Mouse (Mus musculus) megakaryocyte, embryonic 14.5 days (primary cell): ENCODE results near the gene Flvcr2. TPM values are rescaled to one million over a fixed set of nuclear protein-coding genes. Genes with fewer than 3 reads are reported as not detected.

Experiments used
- H3K27me3 ChIP-seq: replicated peaks from 2 replicates; pipeline ENCODE3; 2012; ENCODE audit warnings: inconsistent platforms
- H3K36me3 ChIP-seq: replicated peaks from 2 replicates; pipeline ENCODE3; 2012; ENCODE audit warnings: low read length, inconsistent platforms, mixed read lengths
- H3K4me1 ChIP-seq: 2 replicates; pipeline ENCODE4 v1.6.1; 2012; ENCODE audit warnings: inconsistent platforms
- H3K4me3 ChIP-seq: replicated peaks from 2 replicates; pipeline ENCODE3; 2012; ENCODE audit warnings: moderate library complexity, mild to moderate bottlenecking, inconsistent platforms
- H3K9me3 ChIP-seq: 2 replicates; pipeline ENCODE4 v1.6.1; 2012; ENCODE audit warnings: inconsistent platforms
- FLI1 ChIP-seq: IDR thresholded peaks from 2 replicates; pipeline ENCODE4 v1.6.1; 2012; ENCODE audit warnings: low read length, inconsistent platforms, mixed read lengths
- GATA1 ChIP-seq: IDR thresholded peaks from 3 replicates; pipeline ENCODE4 v1.6.1; 2012; ENCODE audit warnings: mixed read lengths, low read length, inconsistent platforms, borderline replicate concordance
- polyA plus RNA-seq: library from polyadenylated mRNA; stranded (reverse); fragments of >175 nt; gene quantifications from 2 replicates; pipeline ENCODE4 v1.2.3, GENCODE M21; 2012; ENCODE audit warnings: low replicate concordance; ENCODE audit not compliant: insufficient read depth

Gene Flvcr2
- polyA plus RNA-seq, 1 experiment, result not detected

DNA sequence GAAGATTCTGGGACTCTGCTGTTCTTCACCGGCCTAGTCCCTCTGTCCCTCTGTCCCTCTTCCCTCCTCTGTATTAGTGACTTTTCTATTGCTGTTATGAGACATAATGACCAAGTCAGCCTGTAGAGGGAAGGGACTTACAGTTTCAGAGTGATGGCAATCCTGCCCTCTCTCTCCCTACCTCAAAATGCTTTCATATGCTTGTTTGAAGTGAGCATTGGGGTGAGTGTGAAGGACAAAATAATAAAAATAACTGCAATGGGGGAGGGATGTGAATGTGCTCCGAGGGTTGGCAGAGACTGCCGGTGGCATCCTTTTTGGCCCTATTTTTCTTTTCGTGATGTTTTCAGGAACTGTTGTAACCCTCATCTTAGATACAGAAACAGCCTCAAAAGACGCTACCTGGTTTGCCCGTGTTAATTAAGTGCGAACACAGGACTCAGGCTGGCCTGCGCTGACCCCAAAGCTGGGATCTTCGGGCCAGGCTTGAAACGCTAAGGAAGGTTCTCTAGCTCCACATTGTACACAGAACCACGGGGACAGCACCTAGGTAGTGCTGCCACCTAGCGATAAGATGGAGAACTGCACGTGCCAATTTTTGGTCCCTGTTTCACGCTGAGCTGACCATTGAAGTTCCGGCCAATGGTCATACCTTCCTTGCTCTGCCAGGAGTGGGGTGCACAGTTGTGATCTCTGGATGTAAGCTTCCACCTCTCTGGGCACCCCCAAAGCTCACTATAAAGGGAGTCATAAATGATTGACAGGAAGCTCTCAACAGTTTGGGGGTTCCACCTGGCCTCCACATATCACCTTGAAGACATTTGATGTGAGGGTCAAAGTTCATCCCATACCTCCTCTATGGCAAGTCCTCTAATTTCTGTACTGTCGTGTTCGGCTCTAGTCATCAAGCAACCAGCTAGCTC, 17.1 kb upstream of the Flvcr2 start:
- Histone ChIP-seq H3K4me3 (peak overlapping the region; percentile 34), H3K4me1 (peaks cover 13% of the 10 kb centered on the region)
- TF ChIP-seq GATA1 (no peak), FLI1 (no peak)

DNA sequence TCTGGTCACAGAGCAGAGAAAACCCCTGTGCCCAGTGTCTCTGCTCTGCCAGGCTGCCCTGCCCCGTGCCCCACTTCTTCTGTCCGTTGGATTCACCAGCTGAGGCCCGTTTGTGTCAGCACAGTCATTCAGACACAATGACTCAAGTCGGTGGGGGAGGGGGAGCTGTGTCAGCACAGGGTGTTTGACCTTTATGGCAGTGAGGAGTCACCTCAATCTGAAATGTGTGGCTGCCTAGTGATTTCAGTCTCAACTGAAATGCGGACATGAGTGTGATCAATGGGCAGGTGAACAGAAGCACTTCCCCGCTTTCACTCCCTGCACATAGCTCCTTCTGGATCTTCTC, 16.4 kb upstream of the Flvcr2 start:
- Histone ChIP-seq H3K4me3 (no peak overlapping the region), H3K9me3 (0 out of 2 replicates have a peak, but pooled peaks cover 5% of the 10 kb centered on the region), H3K36me3 (no peaks in the 10 kb centered on the region), H3K4me1 (peaks cover 13% of the 10 kb centered on the region), H3K27me3 (peaks cover 23% of the 10 kb centered on the region)
- no peak for TF ChIP-seq FLI1
- TF ChIP-seq GATA1, result no peak

More for the DNA sequence above, 17.1 kb upstream of the Flvcr2 start:
- Histone ChIP-seq H3K36me3 (no peaks in the 10 kb centered on the region), H3K9me3 (0 out of 2 replicates have a peak, but pooled peaks cover 5% of the 10 kb centered on the region), H3K27me3 (peaks cover 22% of the 10 kb centered on the region)

DNA sequence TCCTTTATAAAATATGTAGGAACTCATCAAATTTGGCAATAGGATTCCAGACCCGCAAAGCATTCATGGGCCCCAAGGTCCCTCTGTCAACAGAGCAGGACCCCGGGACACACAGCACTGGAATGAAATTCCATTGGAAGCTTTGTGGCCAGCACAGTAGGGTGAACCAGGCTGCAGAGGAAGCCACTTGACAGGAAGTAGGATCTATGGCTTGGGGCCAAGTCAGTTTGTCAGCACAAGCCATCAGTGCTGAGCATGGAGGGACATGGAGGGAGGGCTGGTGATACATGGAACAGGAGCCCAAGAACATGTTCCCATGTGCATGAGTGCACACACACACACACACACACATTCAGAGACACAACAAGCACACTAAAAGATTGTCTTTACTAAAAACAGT, 10.1 kb upstream of the Flvcr2 start:
- peaks cover 4% of the 10 kb centered on the region for H3K4me1 ChIP-seq
- H3K36me3 ChIP-seq, result no peaks in the 10 kb centered on the region
- 0 out of 2 replicates have a peak, but pooled peaks cover 5% of the 10 kb centered on the region for H3K9me3 ChIP-seq
- peaks cover 32% of the 10 kb centered on the region for H3K27me3 ChIP-seq
- no peak overlapping the region for H3K4me3 ChIP-seq
- TF ChIP-seq FLI1 (no peak), GATA1 (no peak)

DNA sequence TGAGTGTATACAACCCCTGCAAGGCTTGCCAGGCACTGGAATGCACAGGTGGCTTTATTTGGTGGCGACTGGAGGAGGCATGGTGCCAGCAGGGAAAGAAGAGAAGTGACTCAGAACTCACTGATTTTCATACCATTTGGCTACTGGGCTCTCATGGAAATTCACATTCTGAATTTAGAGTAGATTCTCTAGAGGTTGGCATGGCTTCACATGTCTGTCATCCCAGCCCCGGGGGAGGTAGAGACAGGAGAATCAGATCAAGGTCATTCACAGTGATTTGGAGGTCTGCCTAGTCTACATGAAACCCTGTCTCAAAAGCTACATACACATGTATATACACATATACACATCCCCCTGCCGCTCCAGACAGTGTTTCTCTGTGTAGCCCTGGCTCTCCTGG, 9.4 kb upstream of the Flvcr2 start:
- H3K27me3 ChIP-seq, result peaks cover 32% of the 10 kb centered on the region
- TF ChIP-seq FLI1, result no peak
- no peak overlapping the region for H3K4me3 ChIP-seq
- H3K36me3 ChIP-seq, result no peaks in the 10 kb centered on the region
- H3K4me1 ChIP-seq, result peaks cover 4% of the 10 kb centered on the region
- 0 out of 2 replicates have a peak, but pooled peaks cover 5% of the 10 kb centered on the region for H3K9me3 ChIP-seq

DNA sequence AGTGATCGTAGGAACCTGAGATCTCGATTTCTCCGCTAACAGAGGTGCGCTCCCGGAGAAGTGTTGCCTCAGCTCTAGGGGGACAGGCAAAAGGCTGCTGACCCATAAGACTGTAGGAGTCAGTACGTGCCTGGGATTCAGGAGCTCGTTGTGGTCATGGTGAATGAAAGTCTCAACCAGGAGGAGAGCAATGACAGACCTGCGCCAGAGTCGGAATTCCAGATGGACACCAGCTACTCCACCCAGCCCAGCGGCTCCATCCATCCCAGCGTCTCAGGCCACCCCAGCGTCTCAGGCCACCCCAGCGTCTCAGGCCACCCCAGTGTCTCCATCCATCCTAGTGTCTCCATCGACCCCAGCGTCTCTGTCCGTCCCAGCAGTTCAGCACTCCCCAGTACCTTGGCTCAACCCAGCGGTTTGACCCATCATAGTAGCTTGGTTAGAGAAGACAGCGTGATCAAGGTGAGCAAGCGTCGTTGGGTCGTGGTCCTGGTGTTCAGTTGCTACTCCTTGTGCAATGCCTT, 419 bp downstream of the Flvcr2 start:
- peak overlapping the region; percentile 90 for H3K4me3 ChIP-seq
- no peaks in the 10 kb centered on the region for H3K9me3 ChIP-seq
- no peaks in the 10 kb centered on the region for H3K36me3 ChIP-seq
- peaks cover 62% of the 10 kb centered on the region for H3K27me3 ChIP-seq
- H3K4me1 ChIP-seq, result peaks cover 17% of the 10 kb centered on the region
- TF ChIP-seq GATA1 (no peak), FLI1 (no peak)

DNA sequence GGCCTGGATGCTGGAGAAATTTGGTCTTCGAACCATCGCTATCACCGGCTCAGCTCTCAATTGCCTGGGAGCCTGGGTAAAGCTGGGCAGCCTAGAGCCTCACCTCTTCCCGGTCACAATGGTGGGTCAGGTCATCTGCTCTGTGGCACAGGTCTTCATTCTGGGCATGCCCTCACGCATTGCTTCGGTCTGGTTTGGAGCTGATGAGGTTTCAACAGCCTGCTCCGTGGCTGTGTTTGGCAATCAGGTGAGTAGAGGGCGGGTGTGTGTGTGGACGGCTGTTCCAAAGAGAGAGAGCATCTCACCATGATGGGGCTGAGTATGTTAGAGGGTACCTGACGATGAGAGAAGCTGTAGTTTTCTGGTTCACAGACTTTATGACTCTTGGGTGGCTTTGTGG, 1.0 kb downstream of the Flvcr2 start:
- Histone ChIP-seq H3K4me3 (no peak overlapping the region), H3K4me1 (peaks cover 17% of the 10 kb centered on the region), H3K27me3 (peaks cover 63% of the 10 kb centered on the region), H3K9me3 (no peaks in the 10 kb centered on the region), H3K36me3 (no peaks in the 10 kb centered on the region)
- TF ChIP-seq FLI1 (no peak), GATA1 (no peak)

DNA sequence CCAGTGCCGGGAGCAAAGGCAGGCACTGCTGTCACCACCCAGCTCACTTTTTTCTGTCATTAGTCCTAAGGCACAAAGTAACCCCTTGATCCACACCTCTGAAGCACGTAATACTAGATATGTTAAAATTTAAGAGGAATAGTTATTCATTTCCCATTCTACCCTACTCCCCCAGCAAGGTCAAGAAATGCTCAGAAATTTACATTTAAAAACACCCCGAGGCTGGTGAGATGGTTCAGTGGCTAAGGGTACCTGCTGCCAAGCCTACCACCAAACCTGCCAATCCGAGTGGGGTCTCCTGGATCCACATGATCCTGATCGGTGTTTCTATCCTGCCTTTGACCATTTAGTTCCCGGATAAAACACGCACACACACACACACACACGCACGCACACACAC, 3.5 kb downstream of the Flvcr2 start:
- no peaks in the 10 kb centered on the region for H3K36me3 ChIP-seq
- no peak overlapping the region for H3K4me3 ChIP-seq
- H3K9me3 ChIP-seq, result no peaks in the 10 kb centered on the region
- H3K27me3 ChIP-seq, result peaks cover 61% of the 10 kb centered on the region
- H3K4me1 ChIP-seq, result peaks cover 17% of the 10 kb centered on the region
- no peak for TF ChIP-seq GATA1
- no peak for TF ChIP-seq FLI1

DNA sequence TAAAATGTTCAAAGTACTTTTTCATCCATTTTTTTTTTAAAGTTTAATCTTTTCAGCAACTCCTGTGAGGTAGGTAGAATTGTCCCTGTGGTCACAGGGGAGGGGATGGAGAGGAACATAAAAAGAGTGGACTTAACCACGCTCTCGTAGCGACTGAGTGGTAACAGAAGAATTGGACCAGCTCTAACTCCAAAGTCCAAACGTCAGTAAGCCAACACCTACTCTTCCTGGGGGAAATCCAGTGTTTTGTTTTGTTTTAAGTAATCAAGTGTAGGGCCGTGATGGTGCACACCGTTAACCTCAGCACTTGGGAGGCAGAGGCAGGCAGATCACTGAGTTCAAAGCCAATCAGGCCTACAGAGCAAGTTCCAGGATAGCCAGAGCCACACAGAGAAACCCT, 5.8 kb downstream of the Flvcr2 start:
- TF ChIP-seq GATA1 (no peak), FLI1 (no peak)
- Histone ChIP-seq H3K36me3 (no peaks in the 10 kb centered on the region), H3K4me1 (peaks cover under 1% of the 10 kb centered on the region; the same call in 1 of the 2 replicates), H3K4me3 (no peak overlapping the region), H3K9me3 (no peaks in the 10 kb centered on the region), H3K27me3 (peaks cover 48% of the 10 kb centered on the region)

DNA sequence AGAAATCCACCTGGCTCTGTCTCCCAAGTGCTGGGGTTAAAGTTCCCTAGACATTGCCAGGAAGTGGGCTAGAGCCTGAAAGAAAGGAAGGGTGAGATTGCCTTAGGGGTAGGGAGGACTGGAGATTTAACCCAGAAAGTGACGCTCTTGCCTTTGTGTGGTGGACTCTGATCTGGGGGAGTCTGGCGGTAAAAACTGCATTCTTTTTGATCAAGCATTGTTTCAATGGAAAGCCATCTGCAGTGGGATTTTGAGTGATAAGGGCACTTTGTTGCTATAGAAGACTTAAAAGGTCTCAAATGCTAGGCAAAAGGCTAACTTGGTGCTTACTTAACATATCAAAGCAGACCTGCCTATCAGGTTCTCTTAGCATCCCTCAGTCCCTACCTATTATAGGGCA, 6.9 kb downstream of the Flvcr2 start:
- H3K4me1 ChIP-seq, result no peaks in the 10 kb centered on the region
- no peaks in the 10 kb centered on the region for H3K36me3 ChIP-seq
- no peak overlapping the region for H3K4me3 ChIP-seq
- H3K9me3 ChIP-seq, result no peaks in the 10 kb centered on the region
- TF ChIP-seq FLI1 (no peak), GATA1 (no peak)
- peaks cover 37% of the 10 kb centered on the region for H3K27me3 ChIP-seq

DNA sequence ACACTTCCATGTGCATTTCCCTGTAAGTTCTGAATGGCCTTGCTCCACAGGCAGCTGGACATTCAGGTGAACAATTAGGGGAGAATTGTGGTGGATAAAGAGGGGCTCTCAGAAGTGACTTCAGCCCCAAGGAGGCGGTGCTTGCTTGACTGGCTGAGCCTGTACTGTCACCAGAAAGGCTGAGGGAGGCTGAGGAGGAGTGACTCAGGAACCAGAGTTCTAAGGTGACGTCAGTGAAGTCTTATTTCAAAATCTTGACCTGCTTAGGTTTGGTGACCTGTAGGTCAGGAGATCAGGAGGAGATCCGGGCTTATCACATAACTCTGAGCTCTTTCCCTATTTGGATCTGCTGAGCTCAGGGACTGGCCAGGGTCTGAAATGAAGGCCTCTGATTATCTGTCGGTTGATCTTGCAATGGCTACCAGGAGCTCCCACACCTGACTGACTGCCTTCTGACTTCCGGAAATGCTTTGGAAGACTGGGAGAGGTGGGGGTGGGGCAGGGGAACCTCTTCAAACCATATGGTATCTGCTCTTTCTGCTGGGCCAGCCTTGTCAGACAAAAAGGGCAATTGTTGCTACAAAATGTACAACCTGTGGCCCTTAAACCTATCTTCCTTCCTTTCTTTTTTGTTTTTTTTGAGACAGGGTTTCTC, 8.4 kb downstream of the Flvcr2 start:
- no peaks in the 10 kb centered on the region for H3K36me3 ChIP-seq
- TF ChIP-seq FLI1 (no peak), GATA1 (no peak)
- no peaks in the 10 kb centered on the region for H3K4me1 ChIP-seq
- H3K9me3 ChIP-seq, result no peaks in the 10 kb centered on the region
- peaks cover 33% of the 10 kb centered on the region for H3K27me3 ChIP-seq
- H3K4me3 ChIP-seq, result no peak overlapping the region
